Mouse (Mus musculus) neural tube, embryonic 13.5 days (tissue): ENCODE data around the gene Efna5. TPM values are rescaled to one million over a fixed set of nuclear protein-coding genes. Genes with fewer than 3 reads are reported as not detected.
A peak's percentile ranks its signal among the peaks of the same experiment; 100 is the strongest.

Experiments used
- ATAC-seq: fragments of 200-750 bp; cut with Nextera tagmentation; 2 replicates; pipeline ENCODE4 v1.8.0; 2017; ENCODE audit warnings: low read depth, mild to moderate bottlenecking, moderate TSS enrichment, moderate library complexity
- H3K27ac ChIP-seq: fragments of 300-500 bp; sonication (generic); replicated peaks from 2 replicates; pipeline ENCODE4 v1.5.1; 2015; ENCODE audit warnings: moderate library complexity, mild to moderate bottlenecking, inconsistent platforms
- H3K27me3 ChIP-seq: fragments of 300-500 bp; sonication (generic); 2 replicates; pipeline ENCODE4 v1.6.1; 2015; ENCODE audit warnings: mild to moderate bottlenecking, inconsistent platforms
- H3K36me3 ChIP-seq: fragments of 300-500 bp; sonication (generic); 2 replicates; pipeline ENCODE4 v1.6.1; 2015; ENCODE audit warnings: mild to moderate bottlenecking, inconsistent platforms
- H3K4me1 ChIP-seq: fragments of 300-500 bp; sonication (generic); replicated peaks from 2 replicates; pipeline ENCODE4 v1.6.1; 2015; ENCODE audit warnings: inconsistent platforms
- H3K4me2 ChIP-seq: fragments of 300-500 bp; sonication (generic); 2 replicates; pipeline ENCODE4 v1.6.1; 2015; ENCODE audit warnings: inconsistent platforms, mild to moderate bottlenecking, moderate library complexity
- H3K4me3 ChIP-seq: fragments of 300-500 bp; sonication (generic); 2 replicates; pipeline ENCODE4 v1.5.1; 2015; ENCODE audit warnings: mild to moderate bottlenecking, inconsistent platforms
- H3K9ac ChIP-seq: fragments of 300-500 bp; sonication (generic); 2 replicates; pipeline ENCODE4 v1.6.1; 2015; ENCODE audit warnings: moderate library complexity, mild to moderate bottlenecking, inconsistent platforms
- H3K9me3 ChIP-seq: fragments of 300-500 bp; sonication (generic); 2 replicates; pipeline ENCODE4 v1.6.1; 2016; ENCODE audit warnings: inconsistent platforms
- WGBS: fragments of 180-500 bp; shearing (Covaris S2); methylation state at CpG from one replicate; pipeline ENCODE4 v1.1.7; 2015; 5-methylcytosine and 5-hydroxymethylcytosine counted together
- polyA plus RNA-seq: library from polyadenylated mRNA; unstranded; fragments of >200 nt; fragmentation: Nextera tagmentation; extraction: Ambion mirVana; gene quantifications from 2 replicates; pipeline ENCODE4 v1.2.1, GENCODE M21; 2015

Efna5 gene
- polyA plus RNA-seq, 1 experiment from 2014 or later = 59.0 TPM

DNA sequence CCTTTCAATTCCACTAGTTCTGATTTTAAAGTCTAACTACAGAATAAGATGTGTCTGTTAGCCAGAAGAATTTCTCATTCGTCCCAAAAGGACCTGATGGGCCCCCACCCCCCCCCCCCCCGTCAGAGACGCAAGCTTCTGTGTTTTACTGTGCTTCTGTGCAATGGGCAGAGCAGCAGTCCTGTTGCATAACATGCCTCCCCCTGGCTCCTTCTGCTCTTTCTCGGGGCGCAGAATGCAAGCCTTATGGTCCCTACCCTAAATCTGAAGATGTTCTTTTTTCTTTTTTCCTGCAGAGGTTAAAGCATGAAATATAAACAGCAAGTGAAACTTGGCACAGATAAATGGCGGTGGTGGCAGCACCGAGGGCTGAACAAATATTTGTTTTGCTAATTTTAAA, 224.5 kb downstream of the Efna5 start:
- no peak for ATAC-seq
- 60% methylated on average over 7 of the region's 7 CpGs for WGBS
- Histone ChIP-seq H3K27ac (no peak overlapping the region), H3K4me1 (peaks cover 72% of the 10 kb centered on the region), H3K27me3 (no peaks in the 10 kb centered on the region), H3K9me3 (no peaks in the 10 kb centered on the region), H3K9ac (no peak overlapping the region), H3K4me3 (no peak overlapping the region), H3K36me3 (no peaks in the 10 kb centered on the region), H3K4me2 (no peak overlapping the region)

DNA sequence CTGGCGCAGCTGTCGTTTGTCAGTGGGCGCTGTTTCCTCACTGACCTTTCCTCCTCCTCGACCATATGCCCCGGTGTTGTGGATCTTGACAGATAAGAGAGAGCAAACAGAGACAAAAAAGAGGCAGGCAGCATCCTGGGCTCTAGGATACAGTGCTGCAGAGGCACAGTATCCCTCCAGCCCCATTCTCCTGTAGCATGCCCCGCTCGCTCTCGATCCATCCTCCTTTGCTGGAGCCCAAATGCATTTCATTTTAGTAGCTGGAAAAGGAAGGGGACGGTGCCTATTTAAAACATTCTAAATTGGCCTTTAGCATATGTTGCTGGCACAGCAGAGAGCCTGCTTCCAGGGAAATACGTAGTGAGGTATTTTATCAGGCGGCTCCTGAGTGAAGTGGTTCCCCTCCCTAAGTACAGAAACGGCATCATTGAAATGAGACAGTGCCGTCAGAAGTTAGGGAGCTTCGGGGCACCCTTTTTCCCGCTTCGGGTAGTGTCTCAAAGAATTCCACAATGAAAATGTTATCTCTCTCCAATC, 225.2 kb downstream of the Efna5 start:
- H3K4me3 ChIP-seq = no peak overlapping the region
- WGBS = 70% methylated on average over 16 of the region's 16 CpGs
- no peak for ATAC-seq
- no peaks in the 10 kb centered on the region for H3K27me3 ChIP-seq
- no peaks in the 10 kb centered on the region for H3K36me3 ChIP-seq
- H3K4me1 ChIP-seq = peaks cover 67% of the 10 kb centered on the region
- no peaks in the 10 kb centered on the region for H3K9me3 ChIP-seq
- H3K4me2 ChIP-seq = no peak overlapping the region
- H3K27ac ChIP-seq = no peak overlapping the region
- no peak overlapping the region for H3K9ac ChIP-seq

DNA sequence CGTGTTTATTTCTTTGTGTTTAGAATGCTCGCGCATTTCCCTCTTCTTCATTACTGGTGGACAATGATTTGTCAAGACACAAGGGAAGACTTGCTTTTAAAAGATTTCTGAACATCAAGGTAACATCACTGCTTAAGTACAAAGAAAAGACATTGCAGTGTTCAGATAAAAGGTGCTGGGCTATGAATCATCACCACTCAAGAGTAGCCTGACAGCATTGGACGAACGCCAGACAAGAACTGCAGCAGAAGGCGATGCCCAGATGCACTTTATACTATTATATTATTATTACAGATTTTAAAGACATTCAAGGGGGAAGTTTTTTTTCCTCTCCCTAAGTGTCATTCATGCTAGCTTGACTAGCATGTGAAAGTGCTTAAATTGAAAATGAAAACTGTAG, 228.7 kb downstream of the Efna5 start:
- Histone ChIP-seq H3K27ac (0 out of 2 replicates have a peak overlapping the region, but pooled peaks have one; percentile 46), H3K4me2 (no peak overlapping the region), H3K9me3 (no peaks in the 10 kb centered on the region), H3K27me3 (no peaks in the 10 kb centered on the region), H3K9ac (no peak overlapping the region), H3K4me3 (no peak overlapping the region), H3K4me1 (peaks cover 39% of the 10 kb centered on the region), H3K36me3 (no peaks in the 10 kb centered on the region)
- 61% methylated on average over 6 of the region's 6 CpGs for WGBS
- no peak for ATAC-seq

DNA sequence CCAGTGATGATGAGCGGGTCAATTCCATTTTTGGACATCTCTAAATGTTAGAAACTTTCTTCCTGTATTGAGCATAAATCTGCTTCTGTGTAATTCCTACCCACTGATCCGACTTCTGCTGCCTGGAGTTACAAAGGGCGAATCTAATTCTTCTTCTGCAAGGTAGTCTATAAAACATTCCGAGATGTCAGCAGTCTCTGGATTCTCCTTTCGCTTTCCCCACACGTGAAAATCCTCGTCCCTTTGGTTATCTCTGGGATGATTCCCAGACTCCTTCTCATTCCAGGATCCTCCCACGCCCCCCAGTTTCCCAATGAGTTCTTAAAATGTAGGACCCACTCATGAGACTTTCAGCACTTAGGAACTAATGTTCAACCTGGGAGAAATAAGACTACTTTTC, 229.4 kb downstream of the Efna5 start:
- H3K4me1 ChIP-seq = peaks cover 32% of the 10 kb centered on the region
- H3K9me3 ChIP-seq = no peaks in the 10 kb centered on the region
- ATAC-seq = no peak
- H3K4me2 ChIP-seq = no peak overlapping the region
- no peaks in the 10 kb centered on the region for H3K27me3 ChIP-seq
- no peak overlapping the region for H3K4me3 ChIP-seq
- H3K27ac ChIP-seq = no peak overlapping the region
- no peaks in the 10 kb centered on the region for H3K36me3 ChIP-seq
- H3K9ac ChIP-seq = no peak overlapping the region
- 66% methylated on average over 8 of the region's 8 CpGs for WGBS

DNA sequence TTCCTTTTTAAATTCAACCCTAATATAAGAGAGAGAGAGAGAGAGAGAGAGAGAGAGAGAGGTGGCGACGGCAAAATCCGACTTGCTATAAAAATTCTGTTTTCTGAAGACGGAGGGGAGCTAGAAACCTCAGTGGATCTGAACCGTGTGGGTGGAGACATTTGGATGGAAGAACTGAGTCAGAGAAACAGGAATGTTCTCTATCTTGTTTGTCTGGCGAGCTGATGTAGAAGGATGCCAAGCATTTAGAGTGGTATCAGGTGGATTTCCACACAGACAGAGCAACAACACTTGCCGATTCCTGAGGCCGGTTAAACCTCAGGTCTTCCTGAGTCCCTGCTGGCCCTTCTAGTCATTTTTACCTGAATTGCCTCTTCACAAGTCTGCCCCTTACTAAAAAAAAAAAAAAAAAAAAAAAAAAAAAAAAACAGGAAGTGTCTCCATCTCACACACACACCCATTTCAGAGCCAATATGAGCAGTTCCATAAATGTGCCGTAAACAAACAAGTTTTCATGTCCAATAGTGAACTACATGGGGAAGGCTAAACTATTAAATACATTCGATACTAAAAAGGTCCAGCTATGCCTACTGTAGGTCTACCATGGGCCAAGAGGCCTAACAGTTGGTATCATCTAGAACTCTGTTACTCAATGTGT, 231.7 kb downstream of the Efna5 start:
- Histone ChIP-seq H3K27ac (no peak overlapping the region), H3K36me3 (no peaks in the 10 kb centered on the region), H3K9ac (no peak overlapping the region), H3K27me3 (no peaks in the 10 kb centered on the region), H3K4me3 (no peak overlapping the region), H3K9me3 (no peaks in the 10 kb centered on the region), H3K4me1 (peaks cover 19% of the 10 kb centered on the region; the same call in 1 of the 2 replicates), H3K4me2 (no peak overlapping the region)
- ATAC-seq = no peak
- WGBS = 91% methylated on average over 10 of the region's 10 CpGs

DNA sequence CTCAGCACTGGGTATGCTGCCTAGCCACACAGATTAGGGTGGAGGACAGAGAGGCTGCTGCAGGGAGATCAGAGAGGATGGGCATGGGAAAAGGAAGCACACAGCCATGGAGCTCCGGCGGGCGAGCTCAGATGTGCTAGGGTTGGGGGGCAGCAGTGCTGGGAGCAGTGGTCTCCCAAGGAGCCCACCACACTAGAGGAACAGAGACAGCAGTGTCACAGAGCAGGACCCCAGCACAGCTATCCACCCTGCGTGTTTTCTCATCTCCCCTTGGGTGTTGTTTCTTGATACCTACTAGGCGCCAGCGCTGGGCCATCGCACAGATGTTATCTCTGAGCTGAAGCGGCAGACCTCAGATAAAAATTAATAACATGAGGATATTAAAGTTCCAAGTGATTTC, 234.3 kb downstream of the Efna5 start:
- Histone ChIP-seq H3K36me3 (no peaks in the 10 kb centered on the region), H3K4me2 (no peak overlapping the region), H3K27me3 (no peaks in the 10 kb centered on the region), H3K27ac (no peak overlapping the region), H3K9ac (no peak overlapping the region), H3K9me3 (no peaks in the 10 kb centered on the region), H3K4me3 (no peak overlapping the region), H3K4me1 (peaks cover 9% of the 10 kb centered on the region; the same call in 1 of the 2 replicates)
- WGBS = 95% methylated on average over 8 of the region's 8 CpGs
- ATAC-seq = no peak

DNA sequence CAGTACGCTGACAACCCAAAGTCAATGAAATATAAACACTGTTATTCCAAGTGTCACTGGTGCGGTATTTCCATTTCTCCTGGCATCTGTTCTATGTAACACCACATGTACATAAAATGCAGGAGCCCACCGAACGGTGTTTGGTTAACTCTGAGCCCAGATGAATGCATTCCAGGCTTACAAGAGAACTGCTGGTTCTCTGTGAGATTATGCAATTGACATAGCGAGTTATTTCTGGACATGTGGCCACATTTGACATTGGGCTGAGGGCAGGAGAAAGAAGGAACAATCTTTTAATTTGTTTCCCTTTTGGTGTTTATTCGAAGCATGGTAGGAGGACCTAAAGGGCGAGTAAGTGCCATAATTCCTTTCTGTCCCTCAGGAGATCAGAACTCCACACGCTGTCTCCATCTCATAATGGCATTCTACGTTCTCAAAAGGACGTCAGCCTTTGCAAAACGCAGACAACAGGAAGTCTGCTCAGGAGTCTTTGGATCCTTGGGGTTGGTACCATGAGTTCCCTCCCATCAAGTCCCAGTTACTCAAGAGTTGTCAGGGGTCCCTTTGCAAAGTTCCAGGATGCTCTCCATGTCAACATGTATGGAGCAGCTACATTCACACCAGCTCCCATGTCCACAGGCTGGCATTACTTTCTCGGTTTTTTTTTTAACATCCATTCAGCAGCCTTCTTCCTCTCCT, 238.5 kb downstream of the Efna5 start:
- no peak overlapping the region for H3K4me2 ChIP-seq
- no peak overlapping the region for H3K4me3 ChIP-seq
- H3K9ac ChIP-seq = no peak overlapping the region
- H3K27ac ChIP-seq = no peak overlapping the region
- no peaks in the 10 kb centered on the region for H3K36me3 ChIP-seq
- no peaks in the 10 kb centered on the region for H3K9me3 ChIP-seq
- 77% methylated on average over 12 of the region's 12 CpGs for WGBS
- ATAC-seq = no peak
- no peaks in the 10 kb centered on the region for H3K27me3 ChIP-seq
- peaks cover 7% of the 10 kb centered on the region; the same call in 1 of the 2 replicates for H3K4me1 ChIP-seq

DNA sequence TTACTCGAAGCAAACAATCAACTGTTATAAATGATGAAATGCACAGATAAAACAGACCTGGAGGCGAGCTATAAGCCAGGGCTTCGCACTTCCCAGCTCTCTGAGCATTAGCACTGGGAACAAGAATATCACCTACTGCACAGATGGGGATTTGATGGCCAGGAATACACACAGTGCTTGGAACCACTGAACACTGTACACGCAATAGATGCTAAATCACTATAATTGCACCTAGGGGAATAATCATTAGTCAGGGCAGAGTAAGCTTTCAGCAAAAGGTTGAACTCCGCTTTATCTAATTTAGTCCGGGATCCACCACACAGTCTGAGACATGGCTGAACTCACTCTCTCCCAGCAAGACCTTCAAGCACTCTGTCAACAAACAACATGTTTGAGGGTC, 240.5 kb downstream of the Efna5 start:
- ATAC-seq = peak; percentile 75
- H3K27ac ChIP-seq = no peak overlapping the region; the same call in 1 of the 2 replicates
- no peak overlapping the region for H3K9ac ChIP-seq
- H3K4me2 ChIP-seq = no peak overlapping the region
- peaks cover 7% of the 10 kb centered on the region; the same call in 1 of the 2 replicates for H3K4me1 ChIP-seq
- H3K9me3 ChIP-seq = no peaks in the 10 kb centered on the region
- H3K4me3 ChIP-seq = no peak overlapping the region
- H3K36me3 ChIP-seq = no peaks in the 10 kb centered on the region
- 32% methylated on average over 6 of the region's 6 CpGs for WGBS
- H3K27me3 ChIP-seq = no peaks in the 10 kb centered on the region

DNA sequence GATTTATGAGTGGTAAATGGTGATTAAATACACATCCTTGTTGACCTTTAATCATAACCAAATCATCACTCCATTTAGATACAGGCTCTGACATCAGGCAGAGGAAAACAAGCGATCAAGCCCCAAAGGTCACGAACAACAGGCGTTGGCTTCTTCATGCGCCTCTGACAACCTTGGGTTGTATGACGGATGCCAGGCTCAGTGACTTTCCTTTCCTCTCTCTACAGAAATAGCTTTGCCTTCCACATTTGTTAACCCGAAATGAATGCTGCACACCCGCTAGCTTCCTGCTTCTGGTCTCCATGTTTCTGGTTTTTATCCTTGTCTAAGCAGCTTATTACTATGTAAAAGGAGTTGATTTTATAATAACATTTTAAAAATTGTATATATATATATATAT, 244.2 kb downstream of the Efna5 start:
- ATAC-seq = no peak
- no peak overlapping the region for H3K4me2 ChIP-seq
- WGBS = 86% methylated on average over 7 of the region's 7 CpGs
- no peaks in the 10 kb centered on the region for H3K36me3 ChIP-seq
- H3K27ac ChIP-seq = no peak overlapping the region
- no peak overlapping the region for H3K4me3 ChIP-seq
- peaks cover 7% of the 10 kb centered on the region; the same call in 1 of the 2 replicates for H3K4me1 ChIP-seq
- H3K9ac ChIP-seq = no peak overlapping the region
- no peaks in the 10 kb centered on the region for H3K9me3 ChIP-seq
- no peaks in the 10 kb centered on the region for H3K27me3 ChIP-seq

DNA sequence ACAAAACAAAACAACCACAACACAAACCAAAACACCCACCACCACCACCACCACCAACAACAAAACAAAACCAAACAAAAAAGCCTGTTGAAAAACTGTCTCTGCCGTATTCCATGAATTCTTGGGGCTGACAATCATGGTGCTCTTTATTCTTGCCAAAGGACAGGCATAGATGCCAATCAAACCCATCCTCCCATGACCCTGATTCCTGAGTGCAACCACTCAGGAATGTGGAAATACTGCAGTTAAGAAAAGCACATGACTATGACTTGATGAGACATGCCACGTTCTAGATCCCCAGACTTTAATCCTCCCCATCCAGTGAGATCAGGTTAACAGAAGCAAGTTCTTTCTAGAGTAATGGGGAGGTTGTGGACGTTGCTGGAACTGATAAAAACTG, 246.2 kb downstream of the Efna5 start:
- H3K4me2 ChIP-seq = no peak overlapping the region
- ATAC-seq = no peak
- no peak overlapping the region for H3K27ac ChIP-seq
- no peaks in the 10 kb centered on the region for H3K36me3 ChIP-seq
- H3K4me1 ChIP-seq = no peaks in the 10 kb centered on the region
- H3K9ac ChIP-seq = no peak overlapping the region
- WGBS = 84% methylated on average over 3 of the region's 3 CpGs
- H3K9me3 ChIP-seq = no peaks in the 10 kb centered on the region
- no peak overlapping the region for H3K4me3 ChIP-seq
- H3K27me3 ChIP-seq = no peaks in the 10 kb centered on the region

DNA sequence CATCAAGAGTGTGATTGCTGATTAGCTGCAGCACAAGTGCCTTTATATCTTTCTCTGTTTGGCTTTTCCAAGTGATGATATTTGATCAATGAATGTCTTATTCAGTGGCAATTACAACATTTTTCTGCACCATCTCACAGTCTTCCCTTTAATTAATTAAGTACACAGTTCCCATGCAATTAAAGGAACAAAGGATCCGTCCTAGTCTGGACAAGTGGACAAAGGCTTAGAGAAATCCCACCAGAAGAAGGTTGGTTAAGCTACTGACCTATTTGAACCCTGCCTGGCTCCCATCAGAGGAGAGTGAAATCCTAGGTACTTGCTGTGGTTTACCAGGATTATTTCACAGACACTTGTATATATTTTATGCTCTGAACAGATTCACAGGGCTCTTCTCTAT, 252.6 kb downstream of the Efna5 start:
- Histone ChIP-seq H3K27ac (no peak overlapping the region), H3K4me1 (peaks cover 23% of the 10 kb centered on the region), H3K27me3 (no peaks in the 10 kb centered on the region), H3K4me2 (no peak overlapping the region), H3K9me3 (no peaks in the 10 kb centered on the region), H3K9ac (no peak overlapping the region), H3K36me3 (no peaks in the 10 kb centered on the region), H3K4me3 (no peak overlapping the region)
- no peak for ATAC-seq
- WGBS = 63% methylated on average over 1 of the region's 1 CpGs

DNA sequence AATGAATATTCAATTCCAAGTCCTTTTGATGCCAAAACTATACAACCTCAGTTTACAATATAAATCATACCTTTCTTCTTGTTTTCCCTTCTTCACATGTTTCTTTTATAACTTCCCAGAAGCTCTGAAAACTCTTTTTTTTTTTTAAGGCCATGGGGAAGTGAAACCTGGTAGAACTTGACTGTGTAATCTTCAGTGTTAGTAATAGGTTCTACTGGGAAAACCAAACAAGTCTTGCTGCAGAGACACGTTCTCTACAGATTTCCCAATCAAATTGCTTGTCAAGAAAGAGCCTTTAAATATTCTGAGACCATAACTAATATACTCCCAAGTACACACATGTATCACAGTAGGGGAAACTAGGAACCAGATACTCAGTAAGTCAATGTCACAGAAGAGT, 253.6 kb downstream of the Efna5 start:
- H3K9ac ChIP-seq = no peak overlapping the region

More for the DNA sequence above, 253.6 kb downstream of the Efna5 start:
- WGBS = 82% methylated on average over 1 of the region's 1 CpGs
- Histone ChIP-seq H3K27me3 (no peaks in the 10 kb centered on the region), H3K9me3 (no peaks in the 10 kb centered on the region), H3K36me3 (no peaks in the 10 kb centered on the region), H3K27ac (no peak overlapping the region), H3K4me3 (no peak overlapping the region), H3K4me1 (peaks cover 23% of the 10 kb centered on the region), H3K4me2 (no peak overlapping the region)
- no peak for ATAC-seq
